Mouse (Mus musculus) kidney, adult 2 months (tissue): ENCODE measurements around the gene Lcn9.

Experiments
- CTCF ChIP-seq: fragments of 200-500 bp; conservative IDR thresholded peaks from 2 replicates; pipeline ENCODE4 v1.5.1; 2011; ENCODE audit warnings: low read depth, mild to moderate bottlenecking, control low read depth, low read length, moderate library complexity, mixed read lengths; ENCODE audit not compliant: insufficient read depth, insufficient read length
- POLR2A ChIP-seq: fragments of 200-500 bp; IDR thresholded peaks from one replicate; pipeline ENCODE4 v1.6.1; 2011; ENCODE audit warnings: low read depth, low read length, control low read depth

- no peak for TF ChIP-seq POLR2A
- no peak for TF ChIP-seq CTCF
Observed at GRCm38 (mm10) chr2:25866656-25867055, 43.7 kb downstream of the Lcn9 start.
